Mouse (Mus musculus): ENCODE measurements at regions not wholly inside any gene's neighbourhood (a gene's known extent, or its start where the extent isn't known, plus 50 kb on each side); places are given as distances from the start of the nearest gene placed in this dataset.

DNA sequence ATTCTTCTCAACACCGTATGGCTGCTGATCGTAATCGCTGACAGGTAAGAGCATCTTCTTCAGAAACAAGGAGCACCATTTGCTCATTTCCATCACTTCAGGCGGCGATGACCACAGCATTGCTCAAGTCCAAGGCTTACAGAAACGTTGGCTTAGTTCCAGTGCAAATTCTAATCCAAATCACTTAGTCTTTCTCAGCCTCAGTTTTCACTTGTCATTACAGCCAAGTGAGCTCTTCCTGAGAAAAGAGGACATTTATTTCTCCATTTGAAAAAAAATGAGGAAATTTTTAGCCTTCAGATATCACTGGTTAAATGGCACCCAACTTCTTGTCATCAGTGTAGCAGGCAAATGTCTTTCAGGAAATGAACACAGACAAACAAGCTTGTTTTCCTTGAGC is 246.8 kb upstream of the Tars start:
- TF ChIP-seq CTCF (IDR thresholded peaks at IDR 0.05; ENCODE audit: low read depth) (no peak), EP300 (optimal IDR thresholded peaks at IDR 0.05) (no peak)

All from stomach, postnatal 0 days (tissue).